Mouse (Mus musculus): ENCODE measurements around the gene Ddah1.

Gene Ddah1

DNA sequence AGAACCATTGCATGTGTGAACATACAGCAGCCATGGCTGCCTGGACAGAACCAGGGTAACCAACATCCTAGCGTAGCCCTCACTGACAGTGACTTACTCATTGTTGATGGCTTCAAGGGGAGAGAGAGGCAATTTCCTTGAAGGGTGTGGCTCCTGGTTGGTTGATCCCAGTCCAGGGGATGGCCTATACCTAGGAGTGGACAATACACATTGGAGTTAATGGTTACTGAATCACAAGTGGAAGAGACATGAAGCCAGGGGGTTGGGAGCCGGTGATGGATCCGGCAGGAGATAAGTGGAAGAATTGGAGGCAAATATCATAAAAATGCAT is 5.1 kb downstream of the Ddah1 start:
- DNase-seq (ENCODE audit: low spot score in 2 of 2): no peak

- no peak for DNase-seq (ENCODE audit: low spot score in 2 of 2)
Measured at GRCm38 (mm10) chr3:145764416-145764815, 5.9 kb downstream of the Ddah1 start.

DNA sequence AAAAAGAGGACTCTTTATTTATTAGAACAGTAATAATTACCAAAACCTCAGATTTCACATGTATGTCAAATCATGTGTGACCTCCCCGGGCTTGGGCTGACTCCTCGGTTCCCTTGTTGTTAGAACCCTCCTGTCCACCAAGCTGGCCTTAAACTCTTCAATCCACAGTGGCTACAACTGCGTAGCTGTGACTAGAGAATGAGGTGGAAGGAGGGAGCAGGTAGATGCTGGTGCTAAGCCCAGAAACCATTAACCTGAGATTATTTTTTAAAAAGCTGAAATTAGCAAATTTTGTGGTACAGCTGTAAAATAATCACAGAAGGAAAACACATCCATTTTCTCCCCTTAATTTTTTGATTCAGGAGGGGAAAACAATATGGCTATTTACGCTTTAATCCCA is 10.0 kb downstream of the Ddah1 start:
- no peak for DNase-seq (ENCODE audit: low spot score in 2 of 2)

DNA sequence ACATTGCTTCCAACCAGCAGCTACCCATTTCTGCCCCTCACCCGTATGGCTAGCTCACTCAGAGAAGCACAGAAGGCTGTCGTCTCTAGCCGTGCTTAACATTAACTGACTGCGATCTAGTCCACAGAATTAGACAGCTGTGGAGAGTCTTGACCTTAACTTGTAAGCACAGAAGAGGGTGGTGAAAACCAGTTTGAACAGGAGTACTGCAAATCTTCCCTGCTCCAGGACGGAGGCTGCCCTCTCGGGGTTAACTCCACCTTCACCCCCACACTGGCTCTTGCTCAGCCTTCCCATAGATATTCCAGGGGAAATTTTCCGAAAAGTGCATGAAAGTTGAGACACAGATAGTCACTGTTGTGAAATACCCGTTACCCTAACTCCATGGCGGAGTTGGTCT is 14.9 kb downstream of the Ddah1 start:
- DNase-seq (ENCODE audit: low spot score in 2 of 2): no peak

- no peak for DNase-seq (ENCODE audit: low spot score in 2 of 2)
Measured at GRCm38 (mm10) chr3:145774336-145774735, 15.9 kb downstream of the Ddah1 start.

DNA sequence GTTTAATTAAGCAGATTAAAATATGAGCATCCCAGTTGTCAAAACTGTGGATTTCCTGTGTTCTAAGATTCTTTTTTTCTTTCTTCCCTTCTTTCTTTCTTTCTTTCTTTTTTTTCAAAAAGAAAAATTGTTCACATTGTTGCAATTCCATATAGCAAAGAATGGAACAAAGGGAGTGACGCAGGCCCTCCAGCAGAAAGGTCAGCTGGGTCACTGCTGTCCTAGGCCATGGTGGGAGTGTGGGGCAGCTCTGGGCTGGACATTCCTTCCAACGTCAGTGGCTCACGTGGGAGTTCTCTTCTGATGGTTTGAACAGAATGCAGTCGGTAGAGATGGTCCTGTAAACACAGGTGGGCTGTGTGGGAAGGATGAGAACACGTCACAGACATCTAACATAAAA is 16.8 kb downstream of the Ddah1 start:
- DNase-seq (ENCODE audit: low spot score in 2 of 2): no peak

- no peak for DNase-seq (ENCODE audit: low spot score in 2 of 2)
Measured at GRCm38 (mm10) chr3:145775862-145776261, 17.4 kb downstream of the Ddah1 start.

GRCm38 (mm10) chr3:145777006-145777405 is 18.5 kb downstream of the Ddah1 start:
- no peak for DNase-seq (ENCODE audit: low spot score in 2 of 2)

- DNase-seq (ENCODE audit: low spot score in 2 of 2): no peak
Measured at GRCm38 (mm10) chr3:145778406-145778922, 20.0 kb downstream of the Ddah1 start.

- no peak for DNase-seq (ENCODE audit: low spot score in 2 of 2)
Measured at GRCm38 (mm10) chr3:145779279-145779973, 21.0 kb downstream of the Ddah1 start.

GRCm38 (mm10) chr3:145780784-145781442 is 22.4 kb downstream of the Ddah1 start:
- DNase-seq (ENCODE audit: low spot score in 2 of 2): no peak

DNA sequence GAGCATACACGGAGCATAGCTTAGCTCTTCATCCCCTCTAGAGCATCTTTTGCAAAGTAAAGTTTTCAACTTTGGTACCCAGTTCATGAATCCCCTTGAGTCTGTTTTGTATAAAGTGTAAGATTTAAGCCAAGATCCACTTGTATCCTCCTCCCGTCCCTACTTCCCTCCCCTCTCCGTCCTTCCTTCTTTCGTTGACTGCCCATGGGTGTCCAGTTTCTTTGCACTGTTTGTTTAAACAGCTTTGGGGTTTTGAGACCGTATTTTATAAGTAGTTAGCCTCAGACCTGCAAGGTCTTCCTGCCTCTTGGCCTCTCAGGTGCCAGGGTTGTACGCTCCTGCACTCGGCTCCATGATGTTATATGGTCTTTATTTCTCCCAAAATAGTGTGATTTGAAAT is 26.8 kb downstream of the Ddah1 start:
- DNase-seq (ENCODE audit: low spot score in 2 of 2): no peak

DNA sequence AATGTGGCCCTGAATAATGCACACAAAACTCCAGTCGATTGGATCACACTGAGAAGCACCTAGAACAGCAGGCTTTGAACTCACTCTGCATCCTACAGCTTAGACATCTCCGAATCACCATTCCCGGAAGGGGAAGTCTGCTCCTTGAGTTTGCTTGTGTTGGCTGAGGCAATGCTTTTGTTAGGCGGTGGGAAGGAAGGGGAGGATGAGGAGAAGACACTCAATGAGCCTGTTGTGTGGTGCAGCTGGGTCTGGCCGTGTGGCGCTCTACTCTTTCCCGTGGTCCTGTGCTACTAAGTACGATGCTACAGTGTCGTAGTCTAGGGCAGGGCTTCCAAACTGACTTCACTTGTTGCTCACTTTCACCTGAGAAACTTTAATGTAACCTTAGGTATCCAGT is 28.8 kb downstream of the Ddah1 start:
- no peak for DNase-seq (ENCODE audit: low spot score in 2 of 2)

DNA sequence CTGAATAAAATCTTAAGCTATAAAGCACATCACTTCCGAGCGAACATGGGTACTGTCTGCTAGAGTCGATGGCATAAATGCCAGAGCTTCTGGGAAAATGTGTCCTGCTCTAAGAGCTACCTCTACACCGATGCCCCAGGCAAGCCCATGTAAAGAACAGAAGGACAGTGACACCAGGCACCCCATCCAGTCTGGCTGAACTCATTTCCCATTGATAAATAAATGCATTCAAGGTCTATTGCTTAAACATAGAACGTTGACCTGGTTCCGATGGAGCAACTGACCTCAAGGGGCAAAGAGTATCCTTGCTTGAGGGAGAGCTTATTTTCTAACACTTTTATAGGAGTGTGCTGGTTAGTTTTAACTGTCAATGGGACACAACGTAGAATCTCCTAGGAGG is 30.6 kb downstream of the Ddah1 start:
- no peak for DNase-seq (ENCODE audit: low spot score in 2 of 2)

GRCm38 (mm10) chr3:145790233-145790632 is 31.8 kb downstream of the Ddah1 start:
- DNase-seq (ENCODE audit: low spot score in 2 of 2): no peak

- DNase-seq (ENCODE audit: low spot score in 2 of 2): no peak
Measured at GRCm38 (mm10) chr3:145790709-145791108, 32.2 kb downstream of the Ddah1 start.

DNA sequence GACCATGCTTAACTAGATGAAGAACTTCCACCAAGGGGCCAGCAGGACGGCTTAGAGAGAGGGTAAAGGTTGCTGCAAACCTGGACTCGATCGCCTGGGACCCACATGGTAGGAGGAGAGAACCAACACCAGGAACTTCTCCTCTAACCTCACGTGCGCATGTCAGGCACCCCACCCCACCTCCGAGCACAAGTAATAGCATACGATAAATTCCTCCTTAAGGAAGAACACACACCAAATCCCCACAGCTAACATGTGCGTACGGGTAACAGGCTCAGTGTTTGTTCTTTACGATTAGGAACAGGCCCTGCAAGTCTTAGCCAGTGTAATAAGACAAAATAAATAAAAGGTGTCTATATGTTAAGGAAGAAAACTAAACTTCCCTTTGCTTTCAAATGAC is 35.9 kb downstream of the Ddah1 start:
- no peak for DNase-seq (ENCODE audit: low spot score in 2 of 2)

- no peak for DNase-seq (ENCODE audit: low spot score in 2 of 2)
Measured at GRCm38 (mm10) chr3:145795896-145796295, 37.4 kb downstream of the Ddah1 start.

DNA sequence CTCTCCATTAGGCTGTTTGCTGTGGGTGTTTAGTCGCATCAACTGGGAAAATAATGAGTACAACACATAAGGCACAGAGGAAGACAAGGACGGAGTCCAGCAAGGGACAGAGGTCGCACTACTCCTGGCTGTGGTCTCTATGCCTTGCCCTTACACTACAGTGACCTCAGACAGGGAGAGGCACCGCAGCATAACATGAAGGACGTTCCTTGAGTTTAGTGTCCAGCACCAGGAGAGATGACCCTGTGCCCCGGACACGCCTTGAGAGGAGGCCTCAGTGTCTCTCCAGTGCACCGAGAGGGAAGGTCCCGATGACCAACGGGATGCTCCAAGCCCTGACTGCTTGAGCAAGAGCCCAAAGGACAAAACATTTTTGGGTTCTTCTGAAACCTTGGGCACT is 39.6 kb downstream of the Ddah1 start:
- no peak for DNase-seq (ENCODE audit: low spot score in 2 of 2)

DNA sequence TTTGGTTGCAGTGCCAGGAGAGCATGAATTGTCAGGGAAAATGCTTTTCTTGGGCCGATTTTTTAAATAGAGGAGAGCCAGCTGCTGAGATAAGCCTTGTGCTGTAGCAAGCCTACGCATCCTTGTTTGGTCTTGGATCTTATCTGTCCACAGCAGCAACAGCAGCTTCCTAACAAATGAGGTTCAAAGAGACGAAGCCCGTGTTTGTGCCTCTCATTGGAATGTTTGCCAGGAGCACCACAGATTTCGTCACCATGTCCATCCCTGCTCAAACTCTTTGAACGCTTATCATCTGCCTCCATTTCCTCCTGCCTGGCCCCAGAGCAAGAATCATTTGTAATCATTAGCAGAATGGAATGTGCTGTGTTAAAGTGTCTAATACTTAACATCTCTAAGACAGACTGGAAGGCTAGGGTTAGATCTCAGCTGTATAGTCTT is 40.3 kb downstream of the Ddah1 start:
- DNase-seq (ENCODE audit: low spot score in 2 of 2): no peak

GRCm38 (mm10) chr3:145799365-145799764 is 40.9 kb downstream of the Ddah1 start:
- no peak for DNase-seq (ENCODE audit: low spot score in 2 of 2)

DNA sequence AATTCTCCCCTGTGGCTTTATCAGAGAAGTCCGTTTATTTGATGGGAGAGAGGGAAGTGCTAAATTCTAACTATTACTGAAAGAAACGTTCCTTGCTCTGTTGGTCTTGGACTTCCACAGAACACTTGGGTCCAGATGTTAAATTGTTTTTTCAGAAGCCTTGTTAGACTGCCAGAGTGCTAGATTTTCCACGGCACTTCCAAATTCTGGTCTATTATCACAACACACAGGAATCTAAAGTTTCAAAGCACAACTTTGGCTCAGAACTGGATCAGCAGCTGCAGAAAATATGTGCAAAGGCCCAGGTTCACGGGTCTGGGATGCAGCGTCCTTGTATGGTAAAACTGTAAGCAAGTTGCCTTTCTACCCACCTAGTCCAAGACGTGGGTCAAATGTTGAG is 43.6 kb downstream of the Ddah1 start:
- no peak for DNase-seq (ENCODE audit: low spot score in 2 of 2)

GRCm38 (mm10) chr3:145805848-145806247 is 47.4 kb downstream of the Ddah1 start:
- DNase-seq (ENCODE audit: low spot score in 2 of 2): no peak

- no peak for DNase-seq (ENCODE audit: low spot score in 2 of 2)
Measured at GRCm38 (mm10) chr3:145806502-145806901, 48.0 kb downstream of the Ddah1 start.
